Mouse (Mus musculus): Measurements from ENCODE around the gene S100a5. TPM values are rescaled to one million over a fixed set of nuclear protein-coding genes. Genes with fewer than 3 reads are reported as not detected.

The S100a5 gene
- polyA plus RNA-seq, 1 experiment from 2014 or later: 4.5 TPM

GRCm38 (mm10) chr3:90614148-90614530 lies 5.8 kb downstream of the S100a5 start:
- Histone ChIP-seq H3K9ac (no peak overlapping the region), H3K4me3 (replicated peaks) (peak overlapping the region; percentile 51), H3K36me3 (no peaks in the 10 kb centered on the region), H3K4me2 (peak overlapping the region; percentile 71), H3K4me1 (peaks cover 21% of the 10 kb centered on the region), H3K27me3 (replicated peaks) (no peaks in the 10 kb centered on the region), H3K9me3 (no peaks in the 10 kb centered on the region), H3K27ac (peak overlapping the region; percentile 85)
- WGBS: 83% methylated on average over 6 of the region's 6 CpGs
- ATAC-seq (ENCODE audit: insufficient read depth, low FRiP score, low read depth): no peak

GRCm38 (mm10) chr3:90614611-90615251 lies 6.4 kb downstream of the S100a5 start:
- Histone ChIP-seq H3K4me1 (peaks cover 21% of the 10 kb centered on the region), H3K9me3 (no peaks in the 10 kb centered on the region), H3K27ac (peak overlapping the region; percentile 85), H3K4me3 (replicated peaks) (peak overlapping the region; percentile 51), H3K4me2 (peak overlapping the region; percentile 71), H3K9ac (no peak overlapping the region), H3K27me3 (replicated peaks) (no peaks in the 10 kb centered on the region), H3K36me3 (no peaks in the 10 kb centered on the region)
- 56% methylated on average over 11 of the region's 11 CpGs for WGBS
- ATAC-seq (ENCODE audit: insufficient read depth, low FRiP score, low read depth): peak; percentile 51

- ATAC-seq (ENCODE audit: insufficient read depth, low FRiP score, low read depth): peak; percentile 68
- Histone ChIP-seq H3K4me1 (peaks cover 21% of the 10 kb centered on the region), H3K36me3 (no peaks in the 10 kb centered on the region), H3K27me3 (replicated peaks) (no peaks in the 10 kb centered on the region), H3K4me2 (peak overlapping the region; percentile 71), H3K9ac (no peak overlapping the region), H3K4me3 (replicated peaks) (peak overlapping the region; percentile 51), H3K27ac (peak overlapping the region; percentile 85; the same call in 1 of the 2 replicates), H3K9me3 (no peaks in the 10 kb centered on the region)
- 9% methylated on average over 7 of the region's 7 CpGs for WGBS
These were observed 7.1 kb downstream of the S100a5 start for GRCm38 (mm10) chr3:90615415-90615814.

GRCm38 (mm10) chr3:90615911-90616310 lies 7.6 kb downstream of the S100a5 start:
- Histone ChIP-seq H3K27ac (0 out of 2 replicates have a peak overlapping the region, but pooled peaks have one; percentile 35), H3K36me3 (no peaks in the 10 kb centered on the region), H3K9ac (no peak overlapping the region), H3K27me3 (replicated peaks) (no peaks in the 10 kb centered on the region), H3K4me3 (replicated peaks) (peak overlapping the region; percentile 51; the same call in 1 of the 2 replicates), H3K4me1 (peaks cover 21% of the 10 kb centered on the region), H3K9me3 (no peaks in the 10 kb centered on the region), H3K4me2 (peak overlapping the region; percentile 71; the same call in 1 of the 2 replicates)
- 61% methylated on average over 1 of the region's 1 CpGs for WGBS
- ATAC-seq (ENCODE audit: insufficient read depth, low FRiP score, low read depth): no peak

GRCm38 (mm10) chr3:90617586-90617985 lies 9.3 kb downstream of the S100a5 start:
- H3K4me3 ChIP-seq (replicated peaks): no peak overlapping the region
- WGBS: 3% methylated on average over 1 of the region's 1 CpGs
- H3K27ac ChIP-seq: no peak overlapping the region
- no peaks in the 10 kb centered on the region for H3K27me3 ChIP-seq (replicated peaks)
- H3K4me2 ChIP-seq: no peak overlapping the region
- peaks cover 21% of the 10 kb centered on the region for H3K4me1 ChIP-seq
- no peak for ATAC-seq (ENCODE audit: insufficient read depth, low FRiP score, low read depth)
- H3K9ac ChIP-seq: no peak overlapping the region
- no peaks in the 10 kb centered on the region for H3K9me3 ChIP-seq
- no peaks in the 10 kb centered on the region for H3K36me3 ChIP-seq

- 45% methylated on average over 7 of the region's 7 CpGs for WGBS
- Histone ChIP-seq H3K9me3 (no peaks in the 10 kb centered on the region), H3K9ac (no peak overlapping the region), H3K27me3 (replicated peaks) (no peaks in the 10 kb centered on the region), H3K4me1 (peaks cover 15% of the 10 kb centered on the region), H3K27ac (no peak overlapping the region), H3K4me2 (no peak overlapping the region), H3K36me3 (no peaks in the 10 kb centered on the region), H3K4me3 (replicated peaks) (no peak overlapping the region)
- no peak for ATAC-seq (ENCODE audit: insufficient read depth, low FRiP score, low read depth)
These were observed 13.2 kb downstream of the S100a5 start for GRCm38 (mm10) chr3:90621552-90621951.

- Histone ChIP-seq H3K4me1 (peaks cover 15% of the 10 kb centered on the region), H3K4me2 (no peak overlapping the region), H3K9me3 (no peaks in the 10 kb centered on the region), H3K9ac (no peak overlapping the region), H3K27me3 (replicated peaks) (no peaks in the 10 kb centered on the region), H3K27ac (peak overlapping the region; percentile 51), H3K36me3 (no peaks in the 10 kb centered on the region), H3K4me3 (replicated peaks) (no peak overlapping the region)
- peak; percentile 34; the same call in 1 of the 2 replicates for ATAC-seq (ENCODE audit: insufficient read depth, low FRiP score, low read depth)
- WGBS: 19% methylated on average over 2 of the region's 2 CpGs
These were observed 15.2 kb downstream of the S100a5 start for GRCm38 (mm10) chr3:90623435-90624071.

GRCm38 (mm10) chr3:90625496-90625895 lies 17.2 kb downstream of the S100a5 start:
- no peaks in the 10 kb centered on the region for H3K9me3 ChIP-seq
- 76% methylated on average over 5 of the region's 5 CpGs for WGBS
- no peak overlapping the region for H3K4me3 ChIP-seq (replicated peaks)
- peak overlapping the region; percentile 90 for H3K27ac ChIP-seq
- H3K4me1 ChIP-seq: peaks cover 15% of the 10 kb centered on the region
- no peaks in the 10 kb centered on the region for H3K36me3 ChIP-seq
- ATAC-seq (ENCODE audit: insufficient read depth, low FRiP score, low read depth): no peak
- no peak overlapping the region for H3K4me2 ChIP-seq
- H3K9ac ChIP-seq: no peak overlapping the region
- no peaks in the 10 kb centered on the region for H3K27me3 ChIP-seq (replicated peaks)

- H3K9me3 ChIP-seq: no peaks in the 10 kb centered on the region
- WGBS: 41% methylated on average over 9 of the region's 9 CpGs
- peaks cover 15% of the 10 kb centered on the region for H3K4me1 ChIP-seq
- ATAC-seq (ENCODE audit: insufficient read depth, low FRiP score, low read depth): peak; percentile 59
- H3K27ac ChIP-seq: peak overlapping the region; percentile 90
- no peak overlapping the region for H3K4me2 ChIP-seq
- no peak overlapping the region for H3K9ac ChIP-seq
- H3K36me3 ChIP-seq: no peaks in the 10 kb centered on the region
- no peaks in the 10 kb centered on the region for H3K27me3 ChIP-seq (replicated peaks)
- H3K4me3 ChIP-seq (replicated peaks): no peak overlapping the region
These were observed 18.1 kb downstream of the S100a5 start for GRCm38 (mm10) chr3:90626266-90627021.

- Histone ChIP-seq H3K4me1 (peaks cover 15% of the 10 kb centered on the region), H3K4me3 (replicated peaks) (no peak overlapping the region), H3K4me2 (no peak overlapping the region), H3K36me3 (no peaks in the 10 kb centered on the region), H3K9me3 (no peaks in the 10 kb centered on the region), H3K27me3 (replicated peaks) (no peaks in the 10 kb centered on the region), H3K27ac (peak overlapping the region; percentile 87), H3K9ac (no peak overlapping the region)
- WGBS: 86% methylated on average over 5 of the region's 5 CpGs
- no peak for ATAC-seq (ENCODE audit: insufficient read depth, low FRiP score, low read depth)
These were observed 19.0 kb downstream of the S100a5 start for GRCm38 (mm10) chr3:90627366-90627765.

GRCm38 (mm10) chr3:90627807-90628206 lies 19.5 kb downstream of the S100a5 start:
- no peak overlapping the region for H3K4me3 ChIP-seq (replicated peaks)
- no peaks in the 10 kb centered on the region for H3K36me3 ChIP-seq
- peak overlapping the region; percentile 87; the same call in 1 of the 2 replicates for H3K27ac ChIP-seq
- peaks cover 15% of the 10 kb centered on the region for H3K4me1 ChIP-seq
- no peak overlapping the region for H3K4me2 ChIP-seq
- 57% methylated on average over 4 of the region's 4 CpGs for WGBS
- H3K27me3 ChIP-seq (replicated peaks): no peaks in the 10 kb centered on the region
- H3K9ac ChIP-seq: no peak overlapping the region
- peak; percentile 41; the same call in 1 of the 2 replicates for ATAC-seq (ENCODE audit: insufficient read depth, low FRiP score, low read depth)
- no peaks in the 10 kb centered on the region for H3K9me3 ChIP-seq

GRCm38 (mm10) chr3:90629298-90629697 lies 21.0 kb downstream of the S100a5 start:
- H3K4me1 ChIP-seq: no peaks in the 10 kb centered on the region; the same call in 1 of the 2 replicates
- no peaks in the 10 kb centered on the region for H3K27me3 ChIP-seq (replicated peaks)
- H3K4me2 ChIP-seq: no peak overlapping the region
- H3K9me3 ChIP-seq: no peaks in the 10 kb centered on the region
- 67% methylated on average over 2 of the region's 2 CpGs for WGBS
- no peak overlapping the region for H3K4me3 ChIP-seq (replicated peaks)
- H3K36me3 ChIP-seq: no peaks in the 10 kb centered on the region
- H3K27ac ChIP-seq: no peak overlapping the region
- H3K9ac ChIP-seq: no peak overlapping the region
- 0 out of 2 replicates have a peak, but pooled peaks have one; percentile 27 for ATAC-seq (ENCODE audit: insufficient read depth, low FRiP score, low read depth)
